Mouse (Mus musculus) lung, postnatal 0 days (tissue): ENCODE results near the gene Rptn. TPM values are rescaled to one million over a fixed set of nuclear protein-coding genes. Genes with fewer than 3 reads are reported as not detected.

ENCODE experiments used
- ATAC-seq: fragments of 200-750 bp; cut with Nextera tagmentation; 2 replicates; pipeline ENCODE4 v1.8.0; 2017; ENCODE audit warnings: moderate library complexity
- DNase-seq: peaks from one replicate; pipeline ENCODE4 v3.0.0-alpha.2; 2016; ENCODE audit warnings: low spot score
- H3K27ac ChIP-seq: fragments of 300-500 bp; sonication (generic); 2 replicates; pipeline ENCODE4 v1.5.1; 2014; ENCODE audit warnings: antibody characterized with exemption, mild to moderate bottlenecking, low read length, mixed read lengths
- H3K27me3 ChIP-seq: fragments of 300-500 bp; sonication (generic); replicated peaks from 2 replicates; pipeline ENCODE4 v1.6.1; 2014; ENCODE audit warnings: low read length, mixed read lengths; ENCODE audit not compliant: insufficient read depth
- H3K36me3 ChIP-seq: fragments of 300-500 bp; sonication (generic); 2 replicates; pipeline ENCODE4 v1.6.1; 2014; ENCODE audit warnings: low read length, mixed read lengths; ENCODE audit not compliant: insufficient read depth
- H3K4me1 ChIP-seq: fragments of 300-500 bp; sonication (generic); 2 replicates; pipeline ENCODE4 v1.6.1; 2014; ENCODE audit warnings: antibody characterized with exemption, low read depth, low read length, mixed read lengths; ENCODE audit not compliant: insufficient read depth
- H3K4me2 ChIP-seq: fragments of 300-500 bp; sonication (generic); replicated peaks from 2 replicates; pipeline ENCODE4 v1.6.1; 2014; ENCODE audit warnings: low read depth, mild to moderate bottlenecking, low read length, moderate library complexity, mixed read lengths
- H3K4me3 ChIP-seq: fragments of 300-500 bp; sonication (generic); 2 replicates; pipeline ENCODE4 v1.5.1; 2014; ENCODE audit warnings: low read depth, low read length
- H3K9ac ChIP-seq: fragments of 300-500 bp; sonication (generic); replicated peaks from 2 replicates; pipeline ENCODE4 v1.6.1; 2014; ENCODE audit warnings: low read depth, mild to moderate bottlenecking
- H3K9me3 ChIP-seq: fragments of 300-500 bp; sonication (generic); 2 replicates; pipeline ENCODE4 v1.6.1; 2016; ENCODE audit warnings: low read length, mixed read lengths
- CTCF ChIP-seq: IDR thresholded peaks from 2 replicates; pipeline ENCODE4 v1.5.1; 2016; ENCODE audit warnings: antibody characterized with exemption, mild to moderate bottlenecking
- EP300 ChIP-seq: IDR thresholded peaks from 2 replicates; pipeline ENCODE4 v1.6.1; 2016; ENCODE audit warnings: antibody characterized with exemption, mild to moderate bottlenecking, control low read depth
- WGBS: fragments of 180-500 bp; shearing (Covaris S2); extraction: QIAGEN DNeasy Blood & Tissue Kit; methylation state at CpG from one replicate; pipeline ENCODE4 v1.1.7; 2014; 5-methylcytosine and 5-hydroxymethylcytosine counted together
- polyA plus RNA-seq: library from polyadenylated mRNA; unstranded; fragments of >200 nt; fragmentation: Nextera tagmentation; extraction: Ambion mirVana; gene quantifications from 2 replicates; pipeline ENCODE4 v1.2.1, GENCODE M21; 2015

The Rptn gene
- 0.04 TPM in 1 of 2 replicates, not detected in the other for polyA plus RNA-seq

DNA sequence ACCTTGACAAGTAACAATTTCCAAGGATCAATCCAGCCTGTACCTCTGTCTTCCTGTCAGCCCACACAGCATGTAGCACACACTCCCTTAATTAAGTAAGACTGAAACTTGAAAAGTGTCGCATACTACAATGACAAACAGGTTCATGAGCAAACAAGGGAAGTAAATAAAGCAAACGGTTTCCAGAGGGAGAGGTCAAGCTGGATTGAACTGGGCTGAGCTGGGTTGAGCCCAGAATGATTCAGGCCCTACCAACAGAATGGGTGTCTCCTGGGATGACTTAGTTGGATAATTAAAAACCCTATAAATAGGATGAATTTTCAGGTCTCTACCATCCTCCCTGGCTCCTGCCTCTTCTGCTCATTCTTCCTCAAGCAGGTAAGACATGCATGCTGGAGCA is at the start of gene Rptn:
Gene Rptn (plus strand): TSS at position 334 of the 400 bp plus-strand sequence.
- Histone ChIP-seq H3K9me3 (no peaks in the 10 kb centered on the region), H3K4me2 (no peak within 1 kb of the TSS), H3K4me3 (no peak within 1 kb of the TSS), H3K36me3 (no peaks in the 10 kb centered on the region), H3K27me3 (no peaks in the 10 kb centered on the region), H3K27ac (no peak within 1 kb of the TSS), H3K9ac (no peak within 1 kb of the TSS), H3K4me1 (no peaks in the 10 kb centered on the region)
- ATAC-seq (0 out of 2 replicates have a peak, but pooled peaks have one; percentile 16), DNase-seq (no peak)
- TF ChIP-seq CTCF (no peak), EP300 (no peak)
- WGBS = 49% methylated on average over 2 of the region's 2 CpGs

GRCm38 (mm10) chr3:93346896-93347295 is 46.6 kb upstream of the Rptn start:
- Histone ChIP-seq H3K27me3 (no peaks in the 10 kb centered on the region), H3K36me3 (no peaks in the 10 kb centered on the region), H3K4me1 (no peaks in the 10 kb centered on the region), H3K9me3 (no peaks in the 10 kb centered on the region), H3K9ac (no peak overlapping the region), H3K4me2 (no peak overlapping the region), H3K27ac (no peak overlapping the region), H3K4me3 (no peak overlapping the region)
- WGBS = 59% methylated on average over 2 of the region's 2 CpGs
- ATAC-seq (no peak), DNase-seq (no peak)
- no peak for TF ChIP-seq CTCF
- TF ChIP-seq EP300 = no peak

DNA sequence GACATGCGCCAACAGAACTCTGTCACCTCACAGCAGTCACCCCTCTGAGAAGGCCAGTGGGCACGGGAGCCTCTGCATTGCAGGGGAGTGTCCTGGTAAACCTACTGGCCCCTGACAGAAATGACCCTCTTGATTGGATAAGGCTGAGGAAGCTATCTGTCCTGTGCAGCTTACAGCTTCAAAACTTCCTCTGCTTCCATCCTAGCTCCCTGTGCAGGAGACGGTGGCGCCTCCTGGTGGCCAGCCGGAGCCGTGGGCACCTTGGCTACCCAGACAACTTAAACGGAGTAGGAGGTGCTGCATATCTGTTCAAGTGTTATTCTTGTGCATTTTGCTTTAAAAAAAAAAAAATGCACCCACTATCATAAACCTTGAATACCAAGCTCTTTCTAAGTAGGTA is 33.5 kb upstream of the Rptn start:
- Histone ChIP-seq H3K36me3 (no peaks in the 10 kb centered on the region), H3K4me3 (no peak overlapping the region), H3K27me3 (no peaks in the 10 kb centered on the region), H3K4me2 (no peak overlapping the region), H3K27ac (no peak overlapping the region), H3K9ac (no peak overlapping the region), H3K4me1 (no peaks in the 10 kb centered on the region), H3K9me3 (no peaks in the 10 kb centered on the region)
- DNase-seq (peak; percentile 69), ATAC-seq (no peak)
- TF ChIP-seq EP300 (no peak), CTCF (peak; percentile 84)
- whole genome bisulfite sequencing = 19% methylated on average over 7 of the region's 7 CpGs

DNA sequence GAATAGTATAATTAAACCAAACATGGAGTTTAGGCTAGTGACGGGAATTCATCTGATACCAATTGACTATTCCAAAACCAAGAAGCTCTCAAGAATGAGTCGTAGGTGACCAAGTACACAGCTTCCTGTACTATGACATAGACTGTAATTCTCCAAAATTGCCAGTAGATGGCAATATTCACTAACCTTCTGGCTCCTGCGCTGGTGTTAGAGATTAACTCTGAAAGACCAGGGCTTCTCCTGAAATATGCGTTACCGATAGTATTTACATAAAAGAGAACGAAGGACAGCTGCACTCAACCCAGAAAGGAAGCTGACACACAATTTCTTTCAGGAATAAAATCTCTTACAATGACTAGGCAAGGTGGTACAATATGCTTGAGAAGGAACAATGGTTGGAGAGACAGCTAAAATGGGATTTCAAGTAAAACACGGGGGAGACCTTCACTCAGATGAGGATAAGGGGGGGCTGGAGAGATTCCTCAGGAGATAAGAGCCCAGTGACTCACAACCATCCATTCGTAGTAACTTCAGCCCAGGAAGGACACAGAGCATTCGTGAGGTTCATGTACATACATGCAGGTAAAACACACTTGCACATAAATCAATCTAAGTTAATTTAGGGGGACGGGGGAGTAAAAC is 31.4 kb upstream of the Rptn start:
- ATAC-seq (peak; percentile 71), DNase-seq (peak; percentile 92)
- H3K27ac ChIP-seq = no peak overlapping the region
- no peak for TF ChIP-seq EP300
- TF ChIP-seq CTCF = peak; percentile 85
- H3K9ac ChIP-seq = no peak overlapping the region
- H3K4me2 ChIP-seq = no peak overlapping the region
- H3K4me1 ChIP-seq = no peaks in the 10 kb centered on the region
- H3K36me3 ChIP-seq = no peaks in the 10 kb centered on the region
- no peak overlapping the region for H3K4me3 ChIP-seq
- no peaks in the 10 kb centered on the region for H3K9me3 ChIP-seq
- WGBS = 9% methylated on average over 10 of the region's 10 CpGs
- no peaks in the 10 kb centered on the region for H3K27me3 ChIP-seq

DNA sequence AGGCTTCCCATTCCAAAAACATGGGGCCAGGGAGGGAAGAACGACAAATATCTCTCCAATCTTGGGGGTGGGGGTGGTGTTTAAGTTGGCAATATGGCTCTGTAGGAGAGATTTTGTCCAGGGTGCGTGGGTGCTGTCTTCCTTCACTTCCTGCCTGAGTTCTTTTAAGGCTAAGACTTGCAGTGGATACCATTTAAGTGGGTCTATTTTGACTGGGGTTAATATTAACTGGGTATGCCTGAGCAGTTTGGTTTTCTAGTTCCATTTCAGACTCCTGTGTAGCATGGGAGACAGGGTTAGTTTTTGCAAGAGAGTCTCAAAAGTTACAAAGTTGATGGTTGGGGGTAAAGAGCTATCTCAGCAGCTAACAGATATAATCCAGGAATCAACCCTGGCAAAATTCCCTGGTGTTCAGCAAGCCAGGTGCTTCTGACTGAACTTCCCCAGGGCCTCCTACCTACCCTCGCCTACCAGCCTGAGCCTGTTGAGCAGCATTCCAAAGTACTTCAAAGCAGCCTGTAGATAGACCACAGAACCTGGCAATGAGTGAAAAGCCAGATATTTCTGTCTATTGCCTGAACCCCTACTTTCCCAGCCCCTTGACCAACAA is 26.4 kb upstream of the Rptn start:
- no peaks in the 10 kb centered on the region for H3K36me3 ChIP-seq
- no peak overlapping the region for H3K4me2 ChIP-seq
- no peaks in the 10 kb centered on the region for H3K9me3 ChIP-seq
- 48% methylated on average over 3 of the region's 3 CpGs for WGBS
- TF ChIP-seq EP300 (peak; percentile 73; the same call in 1 of the 2 replicates), CTCF (no peak)
- ATAC-seq (peak; percentile 92), DNase-seq (peak; percentile 78)
- peak overlapping the region; percentile 8; the same call in 1 of the 2 replicates for H3K27ac ChIP-seq
- H3K4me1 ChIP-seq = no peaks in the 10 kb centered on the region
- H3K4me3 ChIP-seq = no peak overlapping the region
- no peak overlapping the region for H3K9ac ChIP-seq
- H3K27me3 ChIP-seq = no peaks in the 10 kb centered on the region

- H3K4me1 ChIP-seq = no peaks in the 10 kb centered on the region
- no peak overlapping the region for H3K4me3 ChIP-seq
- no peak overlapping the region for H3K4me2 ChIP-seq
- WGBS = 26% methylated on average over 1 of the region's 1 CpGs
- DNase-seq (no peak), ATAC-seq (no peak)
- no peaks in the 10 kb centered on the region for H3K36me3 ChIP-seq
- no peak overlapping the region for H3K9ac ChIP-seq
- TF ChIP-seq EP300 (no peak), CTCF (no peak)
- H3K9me3 ChIP-seq = no peaks in the 10 kb centered on the region
- H3K27ac ChIP-seq = no peak overlapping the region
- H3K27me3 ChIP-seq = no peaks in the 10 kb centered on the region
These were observed 25.3 kb upstream of the Rptn start for GRCm38 (mm10) chr3:93368171-93368570.
